Mouse (Mus musculus) neural tube, embryonic 12.5 days (tissue): Measurements from ENCODE around the gene Casp4. TPM values are rescaled to one million over a fixed set of nuclear protein-coding genes. Genes with fewer than 3 reads are reported as not detected.

ENCODE experiments used
- ATAC-seq: fragments of 200-750 bp; cut with Nextera tagmentation; 2 replicates; pipeline ENCODE4 v1.8.0; 2017; ENCODE audit warnings: low read depth, mild to moderate bottlenecking, moderate TSS enrichment, moderate library complexity; ENCODE audit not compliant: low FRiP score
- H3K27ac ChIP-seq: fragments of 300-500 bp; sonication (generic); 2 replicates; pipeline ENCODE4 v1.5.1; 2016
- H3K27me3 ChIP-seq: fragments of 300-500 bp; sonication (generic); replicated peaks from 2 replicates; pipeline ENCODE4 v1.6.1; 2016; ENCODE audit warnings: mild to moderate bottlenecking
- H3K36me3 ChIP-seq: fragments of 300-500 bp; sonication (generic); 2 replicates; pipeline ENCODE4 v1.6.1; 2016; ENCODE audit warnings: mild to moderate bottlenecking
- H3K4me1 ChIP-seq: fragments of 300-500 bp; sonication (generic); 2 replicates; pipeline ENCODE4 v1.6.1; 2016
- H3K4me2 ChIP-seq: fragments of 300-500 bp; sonication (generic); replicated peaks from 2 replicates; pipeline ENCODE4 v1.6.1; 2016; ENCODE audit warnings: mild to moderate bottlenecking
- H3K4me3 ChIP-seq: fragments of 300-500 bp; sonication (generic); 2 replicates; pipeline ENCODE4 v1.5.1; 2016
- H3K9ac ChIP-seq: fragments of 300-500 bp; sonication (generic); 2 replicates; pipeline ENCODE4 v1.6.1; 2016; ENCODE audit warnings: mild to moderate bottlenecking
- H3K9me3 ChIP-seq: fragments of 300-500 bp; sonication (generic); 2 replicates; pipeline ENCODE4 v1.6.1; 2016; ENCODE audit warnings: mild to moderate bottlenecking
- WGBS: fragments of 180-500 bp; shearing (Covaris S2); methylation state at CpG from one replicate; pipeline ENCODE4 v1.1.7; 2016; 5-methylcytosine and 5-hydroxymethylcytosine counted together
- polyA plus RNA-seq: library from polyadenylated mRNA; unstranded; fragments of >200 nt; fragmentation: Nextera tagmentation; extraction: Ambion mirVana; gene quantifications from 2 replicates; pipeline ENCODE4 v1.2.1, GENCODE M21; 2016

The Casp4 gene
- polyA plus RNA-seq, 1 experiment from 2014 or later = 0.22 TPM

DNA sequence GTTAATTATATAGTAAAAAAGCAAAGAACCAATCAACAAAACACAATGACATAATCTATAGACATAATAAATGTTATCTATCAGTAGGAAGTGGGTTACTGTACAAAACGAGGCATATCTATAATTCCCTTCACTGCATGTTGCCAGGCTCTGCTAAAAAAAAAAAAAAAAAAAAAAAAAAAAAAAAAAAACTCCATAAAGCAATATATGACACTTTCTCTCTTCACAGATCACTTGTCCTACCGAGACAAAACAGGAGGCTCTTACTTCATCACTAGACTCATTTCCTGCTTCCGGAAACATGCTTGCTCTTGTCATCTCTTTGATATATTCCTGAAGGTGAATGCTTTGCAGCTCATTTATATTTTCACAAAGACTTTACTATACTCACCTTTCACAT, 19.6 kb downstream of the Casp4 start:
- no peak for ATAC-seq
- H3K4me1 ChIP-seq = no peaks in the 10 kb centered on the region
- H3K9me3 ChIP-seq = no peaks in the 10 kb centered on the region
- H3K36me3 ChIP-seq = no peaks in the 10 kb centered on the region
- H3K27ac ChIP-seq = no peak overlapping the region
- H3K4me3 ChIP-seq = no peak overlapping the region
- no peak overlapping the region for H3K4me2 ChIP-seq
- 82% methylated on average over 3 of the region's 3 CpGs for WGBS
- H3K27me3 ChIP-seq = no peaks in the 10 kb centered on the region
- H3K9ac ChIP-seq = no peak overlapping the region

GRCm38 (mm10) chr9:5332441-5332840, 23.8 kb downstream of the Casp4 start:
- Histone ChIP-seq H3K4me3 (no peak overlapping the region), H3K9me3 (no peaks in the 10 kb centered on the region), H3K4me2 (no peak overlapping the region), H3K27ac (no peak overlapping the region), H3K9ac (no peak overlapping the region), H3K4me1 (no peaks in the 10 kb centered on the region), H3K36me3 (no peaks in the 10 kb centered on the region), H3K27me3 (no peaks in the 10 kb centered on the region)
- ATAC-seq = no peak

- Histone ChIP-seq H3K4me2 (no peak overlapping the region), H3K4me1 (no peaks in the 10 kb centered on the region), H3K9ac (no peak overlapping the region), H3K36me3 (no peaks in the 10 kb centered on the region), H3K4me3 (no peak overlapping the region), H3K27me3 (no peaks in the 10 kb centered on the region), H3K9me3 (no peaks in the 10 kb centered on the region), H3K27ac (no peak overlapping the region)
- 92% methylated on average over 1 of the region's 1 CpGs for WGBS
- no peak for ATAC-seq
Observed at GRCm38 (mm10) chr9:5333422-5333821, 24.8 kb downstream of the Casp4 start.

DNA sequence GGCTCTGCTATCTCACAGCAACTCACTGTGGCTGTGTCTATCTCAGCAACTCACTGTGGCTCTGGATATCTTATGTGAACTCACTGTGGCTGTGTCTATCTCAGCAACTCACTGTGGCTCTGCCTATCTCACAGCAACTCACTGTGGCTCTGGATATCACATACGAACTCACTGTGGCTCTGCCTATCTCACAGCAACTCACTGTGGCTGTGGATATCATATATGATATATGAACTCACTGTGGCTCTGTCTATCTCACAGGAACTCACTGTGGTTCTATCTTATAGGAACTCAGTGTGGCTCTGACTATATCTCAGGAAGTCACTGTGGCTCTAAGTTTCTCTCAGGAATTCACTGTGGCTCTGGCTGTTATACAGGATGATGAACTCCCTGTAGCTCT, 34.5 kb downstream of the Casp4 start:
- ATAC-seq = no peak
- Histone ChIP-seq H3K27ac (no peak overlapping the region), H3K4me1 (no peaks in the 10 kb centered on the region), H3K27me3 (no peaks in the 10 kb centered on the region), H3K36me3 (no peaks in the 10 kb centered on the region), H3K9me3 (no peaks in the 10 kb centered on the region), H3K4me2 (no peak overlapping the region), H3K9ac (no peak overlapping the region), H3K4me3 (no peak overlapping the region)
- 86% methylated on average over 1 of the region's 1 CpGs for WGBS

DNA sequence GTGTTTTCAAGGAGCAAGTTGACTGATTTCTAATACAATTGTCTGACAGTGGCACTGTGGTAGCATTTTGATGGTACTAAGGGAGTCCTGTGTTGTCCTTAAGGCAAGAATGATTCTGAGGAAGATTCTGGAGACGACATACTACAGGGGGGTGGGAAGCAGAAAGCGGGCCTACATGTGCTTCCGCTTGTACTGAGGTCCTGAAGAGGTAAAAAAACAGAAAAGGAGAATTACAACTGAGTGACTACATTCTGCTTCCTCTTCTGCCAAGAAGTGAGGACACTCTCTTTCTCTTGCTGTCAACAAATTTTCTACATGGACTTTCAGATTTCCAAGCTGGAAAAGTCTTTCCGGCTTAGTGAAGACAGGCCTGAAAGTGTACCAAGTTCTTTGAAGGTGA, 35.5 kb downstream of the Casp4 start:
- Histone ChIP-seq H3K27ac (no peak overlapping the region), H3K9me3 (no peaks in the 10 kb centered on the region), H3K4me2 (no peak overlapping the region), H3K4me1 (no peaks in the 10 kb centered on the region), H3K36me3 (no peaks in the 10 kb centered on the region), H3K4me3 (no peak overlapping the region), H3K9ac (no peak overlapping the region), H3K27me3 (no peaks in the 10 kb centered on the region)
- WGBS = 92% methylated on average over 4 of the region's 4 CpGs
- no peak for ATAC-seq

GRCm38 (mm10) chr9:5345291-5345898, 36.8 kb downstream of the Casp4 start, which contains the start of gene Casp12:
Casp12 (plus strand) TSS chr9:5345430.
- ATAC-seq = no peak
- H3K9me3 ChIP-seq = no peaks in the 10 kb centered on the region
- WGBS = 76% methylated on average over 4 of the region's 4 CpGs
- H3K27me3 ChIP-seq = no peaks in the 10 kb centered on the region
- H3K4me2 ChIP-seq = no peak within 1 kb of the TSS
- H3K9ac ChIP-seq = no peak within 1 kb of the TSS
- no peaks in the 10 kb centered on the region for H3K36me3 ChIP-seq
- H3K27ac ChIP-seq = no peak within 1 kb of the TSS
- H3K4me1 ChIP-seq = no peaks in the 10 kb centered on the region
- no peak within 1 kb of the TSS for H3K4me3 ChIP-seq

DNA sequence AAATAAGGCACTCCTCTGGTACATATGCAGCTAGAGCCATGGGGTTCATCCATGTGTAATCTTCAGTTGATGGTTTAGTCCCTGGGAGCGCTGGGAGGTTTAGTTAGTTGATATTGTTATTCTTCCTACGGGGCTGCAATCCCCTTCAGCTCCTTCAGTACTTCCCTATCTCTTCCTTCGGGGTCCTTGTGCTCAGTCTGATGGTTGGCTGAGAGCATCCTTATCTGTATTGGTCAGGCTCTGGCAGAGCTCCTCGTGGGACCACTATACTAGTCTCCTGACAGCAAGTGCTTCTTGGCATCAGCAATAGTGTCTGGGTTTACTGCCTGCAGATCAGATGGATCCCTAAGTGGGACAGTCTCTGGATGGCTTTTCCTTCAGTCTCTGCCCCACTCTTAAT, 38.8 kb downstream of the Casp4 start:
- H3K36me3 ChIP-seq = no peaks in the 10 kb centered on the region
- H3K4me3 ChIP-seq = no peak overlapping the region
- H3K27ac ChIP-seq = no peak overlapping the region
- H3K4me1 ChIP-seq = no peaks in the 10 kb centered on the region
- 82% methylated on average over 4 of the region's 4 CpGs for WGBS
- no peaks in the 10 kb centered on the region for H3K27me3 ChIP-seq
- H3K4me2 ChIP-seq = no peak overlapping the region
- H3K9me3 ChIP-seq = no peaks in the 10 kb centered on the region
- H3K9ac ChIP-seq = no peak overlapping the region
- no peak for ATAC-seq

- Histone ChIP-seq H3K27me3 (no peaks in the 10 kb centered on the region), H3K27ac (no peak overlapping the region), H3K9me3 (no peaks in the 10 kb centered on the region), H3K36me3 (no peaks in the 10 kb centered on the region), H3K4me1 (no peaks in the 10 kb centered on the region), H3K4me2 (no peak overlapping the region), H3K4me3 (no peak overlapping the region), H3K9ac (no peak overlapping the region)
- no peak for ATAC-seq
- WGBS = 83% methylated on average over 2 of the region's 2 CpGs
Observed at GRCm38 (mm10) chr9:5353673-5354072, 45.0 kb downstream of the Casp4 start.

- H3K36me3 ChIP-seq = no peaks in the 10 kb centered on the region
- H3K27ac ChIP-seq = no peak overlapping the region
- H3K4me2 ChIP-seq = no peak overlapping the region
- H3K4me3 ChIP-seq = no peak overlapping the region
- ATAC-seq = no peak
- H3K9ac ChIP-seq = no peak overlapping the region
- H3K9me3 ChIP-seq = no peaks in the 10 kb centered on the region
- H3K27me3 ChIP-seq = no peaks in the 10 kb centered on the region
- no peaks in the 10 kb centered on the region for H3K4me1 ChIP-seq
Observed at GRCm38 (mm10) chr9:5356801-5357200, 48.2 kb downstream of the Casp4 start.

Other genes starting within 250 kb of the Casp4 start
- gene Casp1, start 10.3 kb upstream of the Casp4 start, polyA plus RNA-seq = 0.58 and 0.83 TPM in 2 replicates
- 0.40 and 0.43 TPM in 2 replicates for gene Casp12, start 36.6 kb downstream of the Casp4 start, polyA plus RNA-seq